Mouse (Mus musculus) inflammation-experienced regulatory T-cells, adult 6 months (primary cell): ENCODE measurements at regions not wholly inside any gene's neighbourhood (a gene's known extent, or its start where the extent isn't known, plus 50 kb on each side); places are given as distances from the start of the nearest gene placed in this dataset.

Experiments
- ATAC-seq: one replicate; pipeline ENCODE4 v1.8.0; 2017

DNA sequence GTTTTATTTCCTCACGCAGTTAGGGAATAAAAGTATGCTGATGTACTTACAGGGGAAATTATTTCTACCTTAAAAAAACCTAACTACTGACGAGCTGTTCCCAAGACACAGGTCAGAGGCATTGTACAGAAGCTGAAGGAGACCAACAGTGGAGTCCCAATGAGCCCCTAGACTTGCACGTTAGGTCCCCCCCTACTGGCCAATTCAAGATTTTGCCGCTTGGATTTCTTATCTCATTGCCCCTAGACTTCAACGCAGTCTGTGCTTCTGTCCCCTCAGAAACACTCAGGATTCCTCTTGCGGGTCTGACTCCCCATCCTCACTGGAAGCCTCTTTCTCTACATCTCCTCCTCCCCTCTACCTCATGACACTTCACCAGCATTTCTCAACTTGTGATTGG is 125.3 kb downstream of the Gm12728 start:
- no peak for ATAC-seq

DNA sequence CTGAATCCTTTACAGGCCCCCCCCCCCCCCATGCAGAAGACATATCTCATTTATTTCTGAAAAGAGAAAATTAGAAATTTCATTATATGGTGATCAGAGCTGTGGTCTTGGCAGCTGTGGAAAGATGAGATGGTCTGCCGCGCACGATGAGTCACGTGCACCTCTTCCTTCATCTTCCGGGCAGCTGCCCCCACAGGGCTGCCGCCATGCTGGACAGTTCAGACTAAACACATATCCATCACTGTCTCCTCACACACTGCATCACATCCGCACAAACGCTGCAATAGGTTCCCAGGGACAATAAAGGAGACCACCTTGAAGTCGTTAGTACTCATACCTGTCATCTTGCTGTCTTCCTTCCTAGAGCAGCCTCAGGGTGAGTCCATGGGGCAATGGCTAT is 126.6 kb downstream of the Gm12728 start:
- no peak for ATAC-seq

DNA sequence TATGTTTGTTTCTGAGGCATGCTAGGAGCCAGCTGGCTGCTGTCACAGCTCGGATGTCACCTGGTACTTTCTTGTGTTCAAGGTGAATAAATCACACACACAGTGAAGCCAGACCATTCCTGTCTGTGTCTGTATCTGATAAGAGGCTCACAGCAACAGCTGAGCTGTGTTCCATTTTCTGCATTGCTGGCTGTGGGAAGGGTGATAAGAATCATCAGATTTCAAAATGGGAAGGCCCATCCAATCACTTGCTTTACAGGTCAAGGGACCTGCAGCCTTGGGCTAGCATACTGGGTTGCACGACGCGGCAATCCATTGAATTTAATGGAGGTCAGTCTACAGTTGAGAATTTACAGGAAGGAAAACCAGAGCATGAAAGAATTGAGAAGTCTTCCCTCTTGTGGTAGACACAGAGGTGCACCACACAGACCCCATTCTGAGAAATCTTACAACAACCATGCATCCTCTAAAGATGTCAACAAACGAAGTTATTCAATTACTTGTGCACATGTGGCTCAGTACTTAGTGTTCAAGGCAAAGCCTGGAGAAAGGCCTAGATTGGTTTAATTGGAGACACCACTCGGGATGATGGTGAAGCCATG is 135.2 kb downstream of the Gm12728 start:
- no peak for ATAC-seq

DNA sequence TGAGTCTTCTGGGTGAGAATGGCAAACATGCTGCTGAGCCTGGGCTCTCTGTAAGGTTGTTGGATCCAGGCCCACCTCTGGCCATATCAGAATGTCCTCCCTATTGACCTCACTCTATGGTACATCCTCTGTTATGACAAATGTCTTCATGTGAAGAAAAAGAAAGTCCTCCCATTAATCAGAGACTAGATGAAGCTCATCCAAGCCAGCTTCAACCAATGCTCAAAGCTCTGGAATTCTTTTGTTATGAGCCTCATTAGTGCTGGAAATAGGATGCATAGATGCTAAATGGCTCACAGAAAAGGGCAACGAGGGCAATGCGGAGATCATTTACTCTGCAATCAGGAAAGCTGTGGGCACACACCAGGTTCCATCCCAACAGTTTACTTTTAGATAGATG is 135.8 kb downstream of the Gm12728 start:
- no peak for ATAC-seq

DNA sequence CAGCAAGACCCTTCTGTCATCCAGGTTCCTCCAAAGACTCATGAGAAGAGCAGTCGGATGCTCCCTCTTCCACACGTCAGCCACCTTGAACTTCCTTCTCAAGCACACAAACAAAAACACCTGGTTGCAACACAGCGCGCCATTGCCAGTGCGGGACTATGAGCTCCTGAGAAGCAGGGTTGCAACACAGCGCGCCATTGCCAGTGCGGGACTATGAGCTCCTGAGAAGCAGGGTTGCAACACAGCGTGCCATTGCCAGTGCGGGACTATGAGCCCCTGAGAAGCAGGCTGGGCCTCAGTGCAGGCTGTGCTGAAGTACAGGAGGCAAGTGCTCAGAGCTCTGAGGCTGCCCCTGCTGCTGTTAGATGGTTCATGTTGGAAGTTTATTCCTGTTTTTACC is 140.0 kb downstream of the Gm12728 start:
- ATAC-seq: no peak

DNA sequence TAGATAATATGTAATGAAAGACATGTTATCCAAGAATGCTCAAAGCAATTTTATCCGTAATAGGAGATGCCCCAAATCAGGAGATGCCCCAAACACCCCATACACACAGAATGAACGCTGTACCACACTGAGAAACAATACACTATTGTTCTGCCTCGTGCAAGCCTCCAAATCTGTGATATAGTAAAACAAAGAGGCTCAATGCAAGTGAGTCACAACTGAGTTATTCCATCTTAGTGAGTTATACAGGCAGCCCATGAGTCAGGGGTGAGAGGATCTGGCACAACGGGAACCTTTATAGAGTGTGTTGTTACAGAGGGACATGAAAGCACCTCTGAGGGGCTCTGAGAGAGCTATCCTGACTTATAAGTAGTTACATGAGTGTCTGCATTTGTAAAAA is 145.3 kb downstream of the Gm12728 start:
- ATAC-seq: no peak

DNA sequence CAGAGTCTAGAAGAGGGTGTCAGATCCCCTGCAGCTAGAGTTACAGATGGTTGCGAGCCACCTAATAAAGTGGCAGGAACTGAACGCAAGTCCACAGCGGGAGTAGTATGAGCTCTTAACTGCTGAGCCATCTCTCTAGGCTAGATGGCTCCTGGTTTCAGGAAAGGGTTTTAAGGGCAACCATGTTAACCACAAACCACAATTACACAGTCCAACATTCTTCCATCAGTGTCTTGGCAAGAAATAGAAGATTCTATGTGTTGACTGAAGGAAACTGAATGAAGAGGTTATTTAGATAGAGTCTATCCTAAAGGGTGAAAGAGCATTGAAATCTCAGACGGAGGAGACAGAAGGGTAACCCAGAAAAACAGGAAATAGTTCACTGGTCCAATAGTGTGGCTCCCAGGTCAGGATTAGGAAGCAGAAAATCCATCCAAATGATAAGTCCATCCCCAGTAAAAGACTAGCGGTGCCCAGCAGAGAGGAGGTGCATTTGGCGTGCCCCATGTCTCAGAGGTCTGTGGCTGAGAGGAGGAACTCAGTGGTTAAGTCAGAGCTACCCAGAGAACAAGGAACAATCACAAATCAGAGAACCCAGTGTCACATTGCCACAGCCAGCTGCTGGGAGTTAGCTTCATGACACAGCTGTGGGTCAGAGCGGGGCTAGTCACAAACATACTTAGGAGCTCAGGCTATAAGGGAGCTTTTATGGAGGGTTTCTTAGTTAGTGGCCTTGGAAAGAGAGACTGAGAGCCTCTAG is 147.3 kb downstream of the Gm12728 start:
- ATAC-seq: no peak

DNA sequence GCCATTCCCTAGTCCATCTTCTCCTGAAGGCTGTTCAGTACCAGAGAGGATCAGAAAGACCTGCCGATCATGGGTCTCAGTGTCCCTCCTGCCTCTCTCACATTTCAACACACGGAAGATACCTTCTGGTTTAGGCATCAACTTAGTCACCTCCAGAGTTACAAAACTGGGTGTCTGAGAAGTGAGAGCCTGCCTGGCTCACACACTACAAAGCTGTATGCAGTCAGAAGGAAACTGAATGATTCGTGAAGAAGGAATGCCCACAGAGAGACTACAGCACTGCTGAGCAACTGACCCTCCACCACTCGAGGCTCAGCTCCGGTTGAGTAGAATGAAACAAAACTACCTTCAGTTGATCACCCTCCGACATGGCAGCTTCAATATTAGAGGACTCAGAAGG is 147.9 kb downstream of the Gm12728 start:
- ATAC-seq: no peak

DNA sequence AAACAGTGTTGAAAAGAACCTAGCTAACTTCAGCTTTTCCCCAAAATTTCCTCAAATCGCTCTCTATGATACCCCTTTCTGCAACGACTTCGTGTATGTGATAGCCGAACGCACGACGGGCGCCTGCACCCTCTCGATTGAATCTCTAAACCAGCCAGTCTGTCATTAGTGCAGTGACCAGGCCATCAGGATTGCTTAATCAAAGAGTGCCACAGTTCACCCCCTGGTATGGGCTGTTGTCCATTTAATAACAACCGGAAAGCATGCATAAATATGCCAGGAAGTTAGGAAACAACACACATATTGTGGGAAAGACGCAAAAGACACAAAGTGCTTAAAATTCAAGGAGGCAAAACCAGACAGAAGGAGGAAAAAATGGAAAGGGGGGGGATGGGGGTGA is 149.2 kb downstream of the Gm12728 start:
- no peak for ATAC-seq

DNA sequence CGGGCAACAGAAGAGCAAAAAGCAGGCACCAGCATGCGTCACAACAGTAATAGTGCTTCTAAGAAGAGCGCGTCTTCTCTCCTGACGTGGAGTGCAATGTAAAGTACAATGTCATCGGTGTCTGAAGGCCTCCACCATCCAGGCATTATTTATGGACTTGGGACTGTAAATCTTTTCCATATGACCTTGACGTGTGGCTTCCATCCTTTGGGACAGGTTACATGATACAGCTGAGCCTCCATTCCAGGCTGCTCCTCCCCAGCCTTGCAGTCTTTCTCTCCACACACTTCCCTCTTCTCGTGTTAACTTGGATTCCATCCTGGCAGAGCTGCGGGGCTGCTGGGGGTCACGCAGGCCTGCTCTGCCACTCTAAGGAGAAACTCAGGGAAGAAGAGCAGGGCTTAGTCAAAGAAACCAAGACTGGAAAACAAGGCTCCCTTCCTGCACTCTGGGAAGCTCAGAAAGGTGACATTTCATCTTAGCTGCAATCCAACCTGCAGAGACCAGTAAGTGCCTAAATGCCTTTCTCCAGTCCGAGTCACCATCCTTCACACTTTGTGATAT is 150.0 kb downstream of the Gm12728 start:
- ATAC-seq: no peak

DNA sequence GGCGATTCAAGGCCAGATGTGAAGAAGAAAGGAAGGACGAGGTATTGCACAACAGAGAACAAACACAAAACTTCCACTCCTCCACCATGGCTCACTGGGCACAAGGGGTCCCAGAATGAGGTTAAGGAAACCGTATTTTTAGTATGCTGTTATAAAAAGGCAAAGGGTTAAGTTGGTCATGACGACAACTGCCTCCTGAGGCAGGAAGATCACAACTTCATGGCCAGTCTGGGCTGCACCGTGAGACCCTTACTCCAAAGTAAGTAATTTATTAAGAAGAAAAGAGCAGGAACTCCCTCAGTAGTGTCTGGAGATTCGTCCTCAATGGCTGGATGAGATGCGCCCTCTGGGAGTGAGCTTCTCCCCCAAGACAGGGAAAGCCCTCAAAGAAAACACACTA is 151.2 kb downstream of the Gm12728 start:
- ATAC-seq: no peak

DNA sequence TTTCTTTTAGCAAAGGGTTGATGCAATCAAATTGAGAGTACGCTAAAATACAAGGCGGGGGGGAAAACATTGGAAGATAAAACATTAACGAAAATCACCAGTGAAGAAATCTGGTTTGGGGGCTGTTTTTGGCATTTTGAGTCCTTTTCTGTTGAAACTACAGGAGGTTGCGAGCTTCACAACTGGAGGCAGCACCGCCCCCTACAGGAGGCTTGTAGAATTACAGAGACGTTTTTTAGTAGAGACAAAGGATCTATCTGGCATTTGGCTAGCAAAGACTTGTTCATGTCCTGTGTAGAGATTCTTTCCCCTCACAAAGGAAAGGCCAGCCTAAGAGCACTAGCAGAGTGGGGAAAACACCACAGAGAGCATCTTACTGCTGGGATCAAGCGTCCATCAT is 152.1 kb downstream of the Gm12728 start:
- ATAC-seq: no peak

DNA sequence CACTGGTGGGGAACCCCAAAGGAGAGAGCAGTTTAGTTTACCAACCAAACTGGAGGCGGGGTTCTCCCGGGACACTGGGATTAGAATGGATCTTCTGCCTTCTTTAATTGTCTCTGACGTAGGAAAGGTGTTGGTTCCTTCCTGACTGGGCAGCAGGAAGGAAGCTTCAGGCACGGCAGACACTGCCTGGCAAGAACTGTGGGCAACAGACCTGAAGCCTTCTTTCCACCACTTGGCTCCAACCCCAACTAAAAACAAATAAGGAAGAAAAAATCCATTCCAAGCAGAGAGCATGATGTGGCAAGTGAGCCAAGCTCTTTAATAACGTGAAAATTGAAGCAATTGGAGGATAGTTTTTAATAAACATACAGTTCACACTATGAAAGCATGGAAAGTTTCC is 155.3 kb downstream of the Gm12728 start:
- no peak for ATAC-seq

DNA sequence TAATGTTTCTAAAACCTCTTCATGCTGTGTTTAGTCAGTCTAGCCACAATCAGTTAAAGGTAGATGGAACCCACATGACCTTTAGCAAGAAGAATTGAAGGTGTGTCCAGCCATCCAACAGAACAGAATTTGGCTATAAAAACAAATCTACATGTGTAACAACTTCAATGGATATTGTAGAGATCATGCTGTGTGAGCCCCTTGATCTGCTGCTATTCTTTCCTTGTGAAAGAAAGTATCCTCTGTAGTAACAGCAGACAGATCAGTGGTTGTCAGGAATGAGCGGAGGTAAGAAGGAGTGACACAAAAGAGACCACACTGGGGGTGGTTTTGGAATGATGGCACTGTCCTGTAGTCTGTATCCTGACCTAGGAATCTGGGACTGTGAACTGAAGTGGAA is 156.3 kb downstream of the Gm12728 start:
- ATAC-seq: no peak

DNA sequence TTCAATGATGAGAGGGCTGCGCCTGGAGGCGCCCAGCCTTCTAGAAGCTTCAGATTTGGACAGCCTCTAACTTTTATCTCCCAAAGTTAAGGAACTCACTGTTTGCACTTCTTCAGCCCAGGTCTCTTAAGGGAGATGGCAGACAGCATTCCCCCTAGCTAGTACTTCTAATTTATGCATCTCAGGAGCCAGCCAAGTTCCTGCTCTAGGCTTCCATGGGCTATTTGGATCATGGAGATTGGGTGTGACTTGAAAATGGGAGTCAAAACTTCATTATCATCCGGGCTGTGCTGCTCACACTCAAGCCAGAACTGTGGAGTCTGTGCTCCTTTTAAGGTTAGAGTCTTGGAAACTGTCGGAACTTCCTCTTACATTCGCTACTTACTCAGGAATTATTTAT is 158.7 kb downstream of the Gm12728 start:
- ATAC-seq: no peak

DNA sequence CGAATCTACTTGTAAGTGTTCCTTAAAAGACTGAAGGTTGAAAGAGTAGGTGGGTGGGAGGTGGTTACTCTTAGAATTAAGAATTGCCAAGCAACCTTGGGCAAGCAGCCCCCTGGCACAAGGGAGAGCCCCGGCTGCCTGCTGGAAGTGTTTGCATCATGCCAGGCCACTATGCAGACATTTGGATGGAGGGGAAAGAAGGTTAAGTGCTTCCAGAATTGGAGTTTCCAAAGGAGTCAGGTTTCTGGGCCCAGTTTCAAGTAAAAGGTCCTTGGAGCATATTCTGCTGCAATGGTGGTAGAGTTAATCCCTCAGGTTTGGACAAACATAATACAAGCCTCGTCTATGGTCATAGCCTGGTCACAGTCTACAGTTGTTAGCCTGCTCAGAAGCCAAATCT is 162.7 kb downstream of the Gm12728 start:
- no peak for ATAC-seq

DNA sequence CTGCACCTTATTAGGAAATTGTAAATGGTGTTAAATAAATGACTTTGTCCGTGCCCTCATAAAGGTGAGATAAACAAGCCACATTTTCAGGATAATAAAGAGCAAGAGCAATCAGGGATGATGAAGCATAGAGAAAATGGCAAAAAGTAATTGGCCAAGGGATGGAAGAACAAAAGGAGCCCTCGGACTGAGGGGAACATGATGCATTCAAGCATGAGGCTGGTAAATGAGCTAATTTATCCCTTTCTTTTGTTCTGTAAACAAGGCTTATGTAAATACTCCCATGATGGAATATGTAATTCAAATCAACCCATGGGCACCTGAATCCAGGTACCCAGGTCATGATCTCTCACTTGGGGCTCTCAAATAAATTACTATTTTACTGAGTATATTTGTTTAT is 166.8 kb downstream of the Gm12728 start:
- ATAC-seq: no peak

DNA sequence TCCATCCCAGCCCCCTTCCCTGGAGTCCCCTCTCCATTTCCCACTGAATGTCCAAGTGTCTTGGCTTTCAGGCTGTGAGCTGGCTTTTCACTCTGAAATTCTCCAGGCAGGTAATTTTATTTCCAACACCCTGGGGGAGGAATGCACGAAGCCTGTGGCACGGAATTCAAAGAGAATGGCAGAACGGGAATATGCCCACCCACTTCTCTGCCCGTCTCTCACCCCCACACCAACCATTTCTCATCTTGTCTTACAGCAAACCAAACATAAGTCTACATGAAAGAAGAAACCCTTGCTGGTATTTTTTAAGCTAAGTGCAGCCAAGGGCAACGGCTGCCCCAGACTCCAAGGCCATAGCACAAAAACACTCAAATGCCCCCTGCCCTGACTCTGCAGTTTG is 168.7 kb downstream of the Gm12728 start:
- ATAC-seq: no peak

DNA sequence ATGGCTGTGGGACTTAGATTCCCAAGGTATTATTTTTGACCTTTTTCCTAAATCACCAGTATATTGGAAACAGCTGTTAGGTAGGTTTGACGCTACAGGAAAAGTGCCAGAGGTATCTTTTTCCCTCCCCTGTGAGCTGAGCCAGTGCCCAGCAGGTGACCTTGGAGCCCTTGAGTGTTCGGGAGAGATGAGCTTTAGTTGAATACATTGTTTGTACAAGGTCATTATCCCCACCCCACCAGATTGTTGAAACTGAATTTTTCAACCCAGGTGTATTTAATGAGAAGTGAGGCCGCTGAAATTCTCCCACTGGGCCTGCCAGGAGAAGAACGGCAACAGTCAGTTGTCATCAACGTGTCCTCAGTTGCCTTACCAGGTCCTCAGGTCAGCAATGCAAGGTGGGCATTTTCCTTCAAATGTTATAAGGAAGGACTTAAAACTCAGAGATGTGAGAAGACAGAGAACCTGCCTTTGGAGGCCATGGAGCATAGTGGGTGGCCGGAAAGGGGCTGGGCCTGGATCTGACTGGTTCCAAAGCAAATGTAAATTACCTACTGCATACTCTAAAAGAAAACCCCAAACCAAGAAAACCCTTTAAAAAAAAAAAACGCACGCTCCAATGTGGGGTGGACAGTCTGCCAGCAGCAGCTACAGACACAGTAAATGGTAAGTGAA is 172.2 kb downstream of the Gm12728 start:
- ATAC-seq: no peak

DNA sequence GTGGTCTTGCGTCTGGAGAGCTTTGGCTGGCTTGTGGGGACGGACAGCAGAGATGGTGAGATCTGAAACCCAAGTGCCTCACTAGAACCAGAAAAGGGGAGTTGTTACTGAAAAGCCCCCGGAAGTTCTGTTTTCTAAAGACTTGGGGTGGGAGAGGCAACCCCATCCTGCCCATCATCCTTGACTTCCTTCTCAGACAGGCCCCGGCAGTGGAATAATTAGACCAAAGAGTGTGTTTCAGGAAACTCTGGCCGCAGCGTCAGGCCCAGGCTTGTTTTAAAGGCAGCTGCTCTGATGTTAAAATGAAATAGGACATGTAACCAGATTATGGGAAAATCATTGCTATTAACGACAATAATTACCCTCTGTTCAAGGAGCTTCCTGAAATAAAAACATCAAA is 172.9 kb downstream of the Gm12728 start:
- ATAC-seq: no peak

DNA sequence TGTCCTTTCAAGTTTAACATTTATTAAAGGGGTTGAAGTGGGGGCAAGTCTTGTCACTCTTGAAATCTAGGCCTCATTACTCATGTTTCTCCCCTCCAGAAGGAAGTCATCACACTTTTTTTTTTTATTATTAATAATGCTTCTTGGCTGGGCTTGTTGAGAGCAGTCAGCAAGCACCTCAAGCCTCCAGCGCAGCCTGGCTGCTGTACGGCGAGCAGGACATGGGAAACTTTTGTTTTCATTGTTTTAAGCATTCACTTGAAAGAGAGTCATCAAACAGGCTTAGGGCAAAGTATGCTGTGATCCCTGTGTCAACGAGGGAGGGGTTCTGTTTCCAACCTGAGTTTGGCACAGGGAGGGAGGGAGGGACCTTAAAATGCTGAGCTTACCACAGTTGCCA is 178.7 kb downstream of the Gm12728 start:
- ATAC-seq: no peak

DNA sequence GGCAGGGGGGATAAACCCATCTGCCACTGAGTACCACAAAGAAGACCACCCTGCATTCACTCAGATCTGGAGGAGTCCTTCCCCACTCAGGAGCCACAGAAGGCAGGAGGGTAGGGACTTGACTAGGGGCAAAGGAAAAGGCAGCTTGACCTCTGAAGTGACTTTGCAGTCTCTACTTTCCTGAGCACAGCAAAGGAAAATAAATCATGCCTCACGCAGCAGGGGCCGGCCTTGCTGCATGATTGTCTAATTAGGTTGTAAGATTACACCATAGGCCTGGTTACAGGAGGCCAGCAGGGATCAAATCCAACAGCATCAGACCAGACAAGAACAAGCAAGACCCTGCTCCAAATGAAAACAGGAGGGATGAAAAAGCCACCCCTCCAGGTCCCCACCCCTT is 180.0 kb downstream of the Gm12728 start:
- ATAC-seq: no peak

DNA sequence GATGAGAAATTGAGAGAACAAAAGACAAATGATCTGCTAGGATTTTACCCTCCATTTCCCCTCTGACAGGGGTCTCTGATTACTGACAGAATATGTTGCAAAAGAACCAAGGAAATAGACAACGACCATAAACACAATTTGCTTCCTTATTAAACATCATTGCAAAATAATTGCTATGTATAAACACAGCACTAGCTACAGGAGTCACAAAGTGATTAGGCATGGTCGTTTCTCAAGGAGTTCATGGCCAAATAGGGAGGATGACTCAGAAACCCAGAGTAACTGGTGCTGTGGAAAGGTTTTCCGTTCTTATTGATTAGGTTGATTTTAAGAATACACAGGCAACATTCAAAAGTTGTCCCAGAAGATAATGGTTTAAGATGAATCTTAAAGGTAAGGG is 180.4 kb downstream of the Gm12728 start:
- no peak for ATAC-seq

DNA sequence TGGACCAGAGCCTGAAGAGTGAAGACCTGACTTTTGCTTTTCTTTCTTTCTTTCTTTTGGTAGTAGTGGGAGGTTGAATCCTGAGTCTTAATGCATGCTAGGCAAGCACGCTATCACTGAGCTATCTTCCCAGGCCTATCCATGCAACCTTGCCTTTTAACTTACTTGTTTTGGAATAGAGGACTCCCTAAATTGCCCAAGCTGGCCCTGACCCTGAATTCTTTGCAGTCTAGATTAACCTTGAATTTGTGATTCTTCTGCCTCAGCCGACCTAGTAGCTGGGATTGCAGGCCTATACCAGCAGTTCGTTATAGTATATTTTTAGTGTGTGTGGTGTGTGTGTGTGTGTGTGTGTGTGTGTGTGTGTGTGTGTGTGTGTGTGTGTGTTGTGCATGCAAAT is 183.1 kb downstream of the Gm12728 start:
- ATAC-seq: no peak
